8 mouse cellular contexts compared by ENCODE assay signal in the genomic region with DNA sequence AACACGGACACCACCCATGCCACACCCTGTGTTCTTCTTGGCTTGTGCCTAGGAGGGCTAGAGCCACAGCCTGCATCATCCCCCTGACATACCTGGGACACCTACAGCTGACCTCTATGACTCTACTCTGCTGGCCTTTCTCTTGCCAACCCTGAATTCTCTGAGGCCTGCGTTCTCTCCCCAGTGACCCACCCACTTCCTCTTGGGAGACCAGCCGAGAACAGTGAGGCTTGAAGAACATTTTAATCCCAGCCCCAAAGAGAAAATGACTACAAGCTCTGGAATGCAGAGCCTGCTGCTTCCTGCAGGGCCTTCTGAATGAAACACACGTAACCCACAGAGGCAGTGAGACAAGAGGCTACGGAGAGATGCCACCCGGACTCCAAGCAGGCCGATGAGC.
DNase-seq lines count a peak whose midpoint lies in the region; ATAC-seq lines count a peak whose summit lies in the region.

No protein-coding gene starts in this region.

- DNase-seq in adrenal gland, adult (ENCODE audit: inconsistent age in 2 of 2, low spot score in 1 of 2), result peak; percentile 56 to 77
- DNase-seq in adrenal gland, postnatal 4 days (ENCODE audit: low spot score in 2 of 2), result no peak
- DNase-seq in 3134 (ENCODE audit: extremely low read depth, insufficient read length, low spot score), result peak; percentile 87
- DNase-seq in gastrocnemius, postnatal 36 days, result peak; percentile 56 to 57
- peak; percentile 67 for DNase-seq in kidney, adult 9 months
- DNase-seq in left cerebral cortex, postnatal 25 days (ENCODE audit: low spot score in 2 of 2), result no peak

- H3K4me1 ChIP-seq in neural tube, embryonic 15.5 days, result peaks cover 31% of the 10 kb centered on the region
- peaks cover 36% of the 10 kb centered on the region for H3K4me1 ChIP-seq in midbrain, embryonic 13.5 days (replicated peaks)

- no peaks in the 10 kb centered on the region for H3K27me3 ChIP-seq in neural tube, embryonic 15.5 days (replicated peaks)
- 0 out of 2 replicates have a peak, but pooled peaks cover 3% of the 10 kb centered on the region for H3K27me3 ChIP-seq in midbrain, embryonic 13.5 days

- WGBS in neural tube, embryonic 15.5 days, result 53% methylated on average over 7 of the region's 7 CpGs
- 27% methylated on average over 7 of the region's 7 CpGs for WGBS in midbrain, embryonic 13.5 days

- intact Hi-C loops in gastrocnemius, postnatal 36 days (cut with DNase I), result no loop called here
- intact Hi-C loops in left cerebral cortex, postnatal 25 days (cut with DNase I), result no loop called here

- no peak overlapping the region for H3K4me3 ChIP-seq in neural tube, embryonic 15.5 days (replicated peaks)
- no peak overlapping the region for H3K4me3 ChIP-seq in midbrain, embryonic 13.5 days (replicated peaks)

- H3K27ac ChIP-seq in neural tube, embryonic 15.5 days (replicated peaks), result peak overlapping the region; percentile 15; the same call in 1 of the 2 replicates
- no peak overlapping the region; the same call in 1 of the 2 replicates for H3K27ac ChIP-seq in midbrain, embryonic 13.5 days

- no peak overlapping the region for H3K4me2 ChIP-seq in neural tube, embryonic 15.5 days
- H3K4me2 ChIP-seq in midbrain, embryonic 13.5 days (replicated peaks), result no peak overlapping the region

- H3K9ac ChIP-seq in neural tube, embryonic 15.5 days (replicated peaks), result no peak overlapping the region
- no peak overlapping the region for H3K9ac ChIP-seq in midbrain, embryonic 13.5 days (replicated peaks)

- no peak for ATAC-seq in neural tube, embryonic 15.5 days (ENCODE audit: low FRiP score)
- no peak; the same call in 1 of the 2 replicates for ATAC-seq in midbrain, embryonic 13.5 days

- H3K9me3 ChIP-seq in neural tube, embryonic 15.5 days (replicated peaks), result no peaks in the 10 kb centered on the region
- H3K9me3 ChIP-seq in midbrain, embryonic 13.5 days, result no peaks in the 10 kb centered on the region

- H3K36me3 ChIP-seq in neural tube, embryonic 15.5 days, result no peaks in the 10 kb centered on the region
- no peaks in the 10 kb centered on the region for H3K36me3 ChIP-seq in midbrain, embryonic 13.5 days

Comparison
In these comparisons a context has a peak if more than half of its experiments do, and no peak if none do; other contexts are left out.
1. DNase-seq: peak in adrenal gland, adult (2 of 2), 3134 (single experiment), gastrocnemius, postnatal 36 days (2 of 2) and kidney, adult 9 months (single experiment); none in adrenal gland, postnatal 4 days (0 of 2) and left cerebral cortex, postnatal 25 days (0 of 2).